ENCODE assay signal across 14 mouse cellular contexts in the genomic region with DNA sequence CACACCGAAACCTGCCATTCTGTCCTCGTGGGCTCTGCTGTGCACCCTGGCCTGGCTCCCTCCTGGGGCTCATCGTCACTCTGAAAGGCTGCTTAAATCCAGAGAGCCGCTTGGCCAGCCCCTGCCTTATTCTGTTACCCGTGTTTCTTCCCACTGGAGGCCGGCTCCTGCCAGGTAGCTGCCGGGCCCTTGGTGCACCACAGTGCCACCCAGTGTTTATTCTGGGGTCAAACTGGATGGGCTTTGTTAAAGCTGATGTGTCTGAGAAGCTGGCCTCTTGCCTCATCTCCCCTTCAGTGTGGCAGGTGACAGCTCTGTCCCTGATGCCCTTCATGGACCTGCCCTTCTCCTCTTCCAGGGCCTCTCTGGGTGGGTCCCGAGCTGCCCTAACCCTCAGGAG.
DNase-seq lines count a peak whose midpoint lies in the region; ATAC-seq lines count a peak whose summit lies in the region.
"Had no signal": no experiment of that assay in that cellular context is flagged by ENCODE, and none has a peak within 500 bp of the region (broad histone marks: within the 10 kb centered on the region; RNA-seq: fewer than 3 reads in every experiment).

No protein-coding gene starts in this region.

- no peak overlapping the region for H3K27ac ChIP-seq in kidney, embryonic 14.5 days (ENCODE audit: low read depth, low read length)
- H3K27ac ChIP-seq: embryonic facial prominence, embryonic 15.5 days; liver, embryonic 12.5 days; stomach, embryonic 15.5 days had no signal

- H3K4me3 ChIP-seq in kidney, embryonic 14.5 days (ENCODE audit: low read length), result no peak overlapping the region
- H3K4me3 ChIP-seq: embryonic facial prominence, embryonic 15.5 days; liver, embryonic 12.5 days; stomach, embryonic 15.5 days had no signal

- H3K4me1 ChIP-seq in kidney, embryonic 14.5 days (ENCODE audit: control insufficient read depth, insufficient read depth, low read length), result no peaks in the 10 kb centered on the region

- H3K27me3 ChIP-seq in kidney, embryonic 14.5 days (ENCODE audit: control insufficient read depth, insufficient read depth, low read length), result no peaks in the 10 kb centered on the region
- H3K27me3 ChIP-seq: embryonic facial prominence, embryonic 15.5 days; liver, embryonic 12.5 days; stomach, embryonic 15.5 days had no signal

- DNase-seq in cerebellum, adult 9-11 months, result peak; percentile 39
- DNase-seq in cerebellum, adult 8-10 months, result no peak
- peak; percentile 18 for DNase-seq in kidney, adult 9 months
- DNase-seq in R1 (ENCODE audit: low read depth, low spot score), result peak; percentile 47
- DNase-seq in kidney, postnatal 36 days, result peak; percentile 5 to 60
- no peak for DNase-seq in gastrocnemius, postnatal 4 days (ENCODE audit: low spot score in 2 of 2)
- no peak for DNase-seq in thymus, postnatal 36 days
- DNase-seq: adrenal gland, postnatal 14 days; right cerebral cortex, postnatal 25 days had no signal

- no peak overlapping the region for H3K4me2 ChIP-seq in kidney, embryonic 14.5 days (replicated peaks; ENCODE audit: low read depth, low read length)
- H3K4me2 ChIP-seq: embryonic facial prominence, embryonic 15.5 days; heart, embryonic 11.5 days; liver, embryonic 12.5 days; stomach, embryonic 15.5 days had no signal

- 70% methylated on average over 8 of the region's 8 CpGs for WGBS in kidney, embryonic 14.5 days

- no peaks in the 10 kb centered on the region for H3K9me3 ChIP-seq in kidney, embryonic 14.5 days (ENCODE audit: control insufficient read depth, low read length)
- H3K9me3 ChIP-seq: stomach, embryonic 15.5 days had no signal

- H3K9ac ChIP-seq in kidney, embryonic 14.5 days (ENCODE audit: low read depth, low read length), result no peak overlapping the region
- H3K9ac ChIP-seq: embryonic facial prominence, embryonic 15.5 days; liver, embryonic 12.5 days; stomach, embryonic 15.5 days had no signal

- 0 out of 2 replicates have a peak, but pooled peaks cover 4% of the 10 kb centered on the region for H3K36me3 ChIP-seq in kidney, embryonic 14.5 days (ENCODE audit: control insufficient read depth, insufficient read depth, low read length)
- H3K36me3 ChIP-seq: embryonic facial prominence, embryonic 15.5 days; liver, embryonic 12.5 days; stomach, embryonic 15.5 days had no signal

- ATAC-seq in kidney, embryonic 14.5 days (ENCODE audit: low FRiP score, low TSS enrichment), result no peak
- ATAC-seq: liver, embryonic 12.5 days had no signal

Comparison
In these comparisons a context has a peak if more than half of its experiments do, and no peak if none do; other contexts are left out.
1. DNase-seq: peak in cerebellum, adult 9-11 months (single experiment), kidney, adult 9 months (single experiment), R1 (single experiment) and kidney, postnatal 36 days (2 of 2); none in cerebellum, adult 8-10 months (single experiment), gastrocnemius, postnatal 4 days (0 of 2) and thymus, postnatal 36 days (0 of 2).